Mouse (Mus musculus) liver, embryonic 14 days (tissue): ENCODE data around the gene Acad8. TPM values are rescaled to one million over a fixed set of nuclear protein-coding genes. Genes with fewer than 3 reads are reported as not detected.

Source experiments
- polyA plus RNA-seq: library from polyadenylated mRNA; depleted of rRNA; stranded (reverse); fragments of >200 nt; gene quantifications from 2 replicates; pipeline ENCODE4 v1.2.3, GENCODE M21; 2012; rRNA removed

Acad8 gene
- polyA plus RNA-seq = 7.3 and 8.5 TPM in 2 replicates

DNA sequence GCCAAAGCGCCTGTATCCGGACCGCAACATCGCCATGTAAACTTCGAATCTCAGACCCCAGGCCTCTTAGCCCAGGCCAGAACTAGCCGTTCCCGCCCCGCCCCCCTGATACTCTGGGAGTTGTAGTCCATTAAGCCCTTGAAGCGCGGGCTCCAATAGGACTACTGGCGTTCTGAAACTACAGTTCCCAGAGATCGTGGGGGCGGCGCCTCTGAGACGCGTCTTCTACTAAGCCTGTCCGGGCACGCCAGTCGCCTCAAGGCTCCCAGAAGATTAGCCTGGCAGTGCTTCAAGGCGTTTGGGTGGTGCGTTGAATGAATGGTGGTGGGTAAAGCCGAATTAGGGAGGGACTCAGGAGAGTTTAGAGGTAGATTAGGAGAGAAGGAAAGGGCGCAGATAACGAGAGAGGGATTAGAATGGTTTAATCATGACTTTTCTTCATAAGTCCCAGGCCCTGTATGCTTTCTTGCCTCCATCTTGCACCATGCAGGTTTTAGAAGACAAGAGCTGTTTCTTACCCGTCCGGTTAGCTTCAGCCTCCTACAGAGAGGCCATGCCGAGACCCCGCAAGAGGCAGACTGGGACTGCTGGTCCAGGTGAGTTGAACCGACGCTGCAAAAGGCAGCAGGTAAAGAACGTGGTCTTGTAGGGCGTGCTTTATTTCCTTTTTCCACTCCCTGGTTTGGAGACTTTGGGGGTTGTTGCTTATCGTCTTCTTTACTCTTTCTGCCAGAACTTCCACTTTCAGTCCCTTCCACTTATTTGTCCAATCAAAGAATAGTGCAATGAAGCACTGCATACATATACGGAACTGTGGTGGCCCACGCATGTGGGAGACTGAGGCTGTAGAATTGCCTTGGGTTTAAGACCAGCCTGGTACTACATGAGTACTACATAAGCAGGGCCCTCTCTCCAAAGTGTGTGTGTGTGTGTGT lies at the start of gene Acad8, which contains the start of gene Thyn1:
Acad8 (minus strand) TSS at position 106 of the 935 bp plus-strand sequence.
Thyn1 (plus strand) TSS at position 250 of the 935 bp plus-strand sequence.

GRCm38 (mm10) chr9:27029828-27030762 lies 30.7 kb upstream of the Acad8 start, which contains the start of the genes Vps26b and Ncapd3:
Gene Vps26b (minus strand): TSS chr9:27030065.
Gene Ncapd3 (plus strand): TSS chr9:27030175.

Other genes with a start within 250 kb of the Acad8 start
- gene Glb1l2, start 193.1 kb downstream of the Acad8 start, polyA plus RNA-seq = 0.03 and 0.06 TPM in 2 replicates
- not detected in 2 replicates for gene Glb1l3, start 138.7 kb downstream of the Acad8 start, polyA plus RNA-seq
- gene Gm1110, start 76.5 kb downstream of the Acad8 start, polyA plus RNA-seq = 0.03 TPM in 1 of 2 replicates, not detected in the other
- gene Thyn1, start 144 bp upstream of the Acad8 start, polyA plus RNA-seq = 24.8 and 25.1 TPM in 2 replicates
- gene Vps26b, start 30.5 kb upstream of the Acad8 start, polyA plus RNA-seq = 7.7 and 8.4 TPM in 2 replicates
- gene Ncapd3, start 30.6 kb upstream of the Acad8 start, polyA plus RNA-seq = 38.9 and 43.5 TPM in 2 replicates
- 1.6 and 2.5 TPM in 2 replicates for gene Jam3, start 155.9 kb upstream of the Acad8 start, polyA plus RNA-seq